Mouse (Mus musculus): ENCODE results near the gene Gmip. TPM values are rescaled to one million over a fixed set of nuclear protein-coding genes. Genes with fewer than 3 reads are reported as not detected.

Gmip gene
- total and polyA plus RNA-seq, 3 experiments, result 25.4 to 81.8 (median 48.1) TPM

GRCm38 (mm10) chr8:69801796-69802195 is 6.7 kb upstream of the Gmip start:
- Histone ChIP-seq H3K9me3 (replicated peaks; ENCODE audit: low read length) (no peaks in the 10 kb centered on the region), H3K27ac (ENCODE audit: insufficient read depth, low read depth) (no peak overlapping the region), H3K4me2 (ENCODE audit: insufficient read depth, low read depth, poor library complexity, severe bottlenecking) (no peak overlapping the region), H3K36me3 (replicated peaks in 1 of 2; ENCODE audit: control insufficient read depth in 1 of 2, insufficient read depth in 1 of 2, low read length in 1 of 2) (peaks cover 94 to 97% of the 10 kb centered on the region in 2 experiments), H3K9ac (ENCODE audit: insufficient read depth, low read depth) (no peak overlapping the region), H3K4me1 (ENCODE audit: control insufficient read depth in 1 of 2, insufficient read depth in 2 of 2) (peaks cover 14 to 18% of the 10 kb centered on the region in 2 experiments), H3K4me3 (replicated peaks in 1 of 3; ENCODE audit: low read depth in 2 of 3, low read length in 2 of 3, poor library complexity in 1 of 3) (no peak overlapping the region), H3K27me3 (replicated peaks) (no peaks in the 10 kb centered on the region), H3K79me2 (replicated peaks; ENCODE audit: control insufficient read depth, extremely low read depth, insufficient read depth, poor library complexity, severe bottlenecking) (no peaks in the 10 kb centered on the region; the same call in 1 of the 2 replicates)
- TF ChIP-seq TCF12 (IDR thresholded peaks at IDR 0.05; ENCODE audit: low read depth, low read length) (no peak), GABPA (IDR thresholded peaks at IDR 0.05; ENCODE audit: insufficient replicate concordance, low read depth, low read length) (no peak), NRF1 (IDR thresholded peaks at IDR 0.05; ENCODE audit: low read depth, low read length) (no peak), SMC3 (IDR thresholded peaks at IDR 0.05; ENCODE audit: low read depth, low read length) (no peak)
- dilution Hi-C loops (cut with MboI; ENCODE audit: extremely low pct_ligation_motif_present, extremely low pct_unique_long_range_greater_than_20kb, low sequenced_read_pairs), result no loop called here
- in situ Hi-C loops (cut with MboI; ENCODE audit: low pct_ligation_motif_present, low pct_unique_long_range_greater_than_20kb, low sequenced_read_pairs), result no loop called here
- DNase-seq (ENCODE audit: extremely low read depth), result no peak

- dilution Hi-C loops (cut with MboI; ENCODE audit: extremely low pct_ligation_motif_present, extremely low pct_unique_long_range_greater_than_20kb, low sequenced_read_pairs), result no loop called here
- H3K4me1 ChIP-seq (ENCODE audit: control insufficient read depth in 1 of 2, insufficient read depth in 2 of 2), result peaks cover 18% of the 10 kb centered on the region in 2 experiments
- no peak overlapping the region for H3K27ac ChIP-seq (ENCODE audit: insufficient read depth, low read depth)
- in situ Hi-C loops (cut with MboI; ENCODE audit: low pct_ligation_motif_present, low pct_unique_long_range_greater_than_20kb, low sequenced_read_pairs), result no loop called here
- H3K4me2 ChIP-seq (ENCODE audit: insufficient read depth, low read depth, poor library complexity, severe bottlenecking), result no peak overlapping the region
- H3K36me3 ChIP-seq (replicated peaks in 1 of 2; ENCODE audit: control insufficient read depth in 1 of 2, insufficient read depth in 1 of 2, low read length in 1 of 2), result peaks cover 94 to 97% of the 10 kb centered on the region in 2 experiments
- H3K79me2 ChIP-seq (replicated peaks; ENCODE audit: control insufficient read depth, extremely low read depth, insufficient read depth, poor library complexity, severe bottlenecking), result no peaks in the 10 kb centered on the region; the same call in 1 of the 2 replicates
- H3K27me3 ChIP-seq (replicated peaks), result no peaks in the 10 kb centered on the region
- DNase-seq (ENCODE audit: extremely low read depth), result no peak
- H3K4me3 ChIP-seq (replicated peaks in 1 of 3; ENCODE audit: low read depth in 2 of 3, low read length in 2 of 3, poor library complexity in 1 of 3), result no peak overlapping the region
- no peak overlapping the region for H3K9ac ChIP-seq (ENCODE audit: insufficient read depth, low read depth)
- TF ChIP-seq ELF1 (IDR thresholded peaks at IDR 0.05; ENCODE audit: low read depth, low read length) (no peak), JUN (IDR thresholded peaks at IDR 0.05; ENCODE audit: insufficient read depth, low read depth, low read length) (no peak), KAT2A (IDR thresholded peaks at IDR 0.05; ENCODE audit: insufficient replicate concordance, low read length) (no peak)
- no peaks in the 10 kb centered on the region for H3K9me3 ChIP-seq (replicated peaks; ENCODE audit: low read length)
These were observed 6.3 kb upstream of the Gmip start for GRCm38 (mm10) chr8:69802216-69802615.

GRCm38 (mm10) chr8:69803366-69803765 is 5.1 kb upstream of the Gmip start:
- H3K9me3 ChIP-seq (replicated peaks; ENCODE audit: low read length), result no peaks in the 10 kb centered on the region
- H3K27ac ChIP-seq (ENCODE audit: insufficient read depth, low read depth), result no peak overlapping the region
- H3K9ac ChIP-seq (ENCODE audit: insufficient read depth, low read depth), result no peak overlapping the region
- no peaks in the 10 kb centered on the region; the same call in 1 of the 2 replicates for H3K79me2 ChIP-seq (replicated peaks; ENCODE audit: control insufficient read depth, extremely low read depth, insufficient read depth, poor library complexity, severe bottlenecking)
- dilution Hi-C loops (cut with MboI; ENCODE audit: extremely low pct_ligation_motif_present, extremely low pct_unique_long_range_greater_than_20kb, low sequenced_read_pairs) (no loop called here), in situ Hi-C loops (cut with MboI; ENCODE audit: low pct_ligation_motif_present, low pct_unique_long_range_greater_than_20kb, low sequenced_read_pairs) (no loop called here)
- H3K4me1 ChIP-seq (ENCODE audit: control insufficient read depth in 1 of 2, insufficient read depth in 2 of 2), result peaks cover 20 to 23% of the 10 kb centered on the region in 2 experiments
- TF ChIP-seq CHD2 (IDR thresholded peaks at IDR 0.05; ENCODE audit: low read length), result no peak
- no peak for TF ChIP-seq KAT2A (IDR thresholded peaks at IDR 0.05; ENCODE audit: insufficient replicate concordance, low read length)
- TF ChIP-seq GABPA (IDR thresholded peaks at IDR 0.05; ENCODE audit: insufficient replicate concordance, low read depth, low read length), result no peak
- TF ChIP-seq NELFE (IDR thresholded peaks at IDR 0.05; ENCODE audit: low read depth, low read length), result no peak
- no peak for TF ChIP-seq RCOR1 (conservative IDR thresholded peaks at IDR 0.05; ENCODE audit: low read depth, low read length)
- no peak for TF ChIP-seq TCF12 (IDR thresholded peaks at IDR 0.05; ENCODE audit: low read depth, low read length)
- no peak for TF ChIP-seq BHLHE40 (IDR thresholded peaks at IDR 0.05; ENCODE audit: low read depth, low read length)
- TF ChIP-seq JUN (IDR thresholded peaks at IDR 0.05; ENCODE audit: insufficient read depth, low read depth, low read length), result no peak
- TF ChIP-seq MAZ (IDR thresholded peaks at IDR 0.05; ENCODE audit: low read depth, low read length), result no peak
- TF ChIP-seq PAX5 (IDR thresholded peaks at IDR 0.05; ENCODE audit: low read length), result no peak
- no peak for TF ChIP-seq NRF1 (IDR thresholded peaks at IDR 0.05; ENCODE audit: low read depth, low read length)
- no peak for TF ChIP-seq ZC3H11A (IDR thresholded peaks at IDR 0.05; ENCODE audit: low read depth, low read length)
- TF ChIP-seq MYC (IDR thresholded peaks at IDR 0.05; ENCODE audit: low read depth, low read length), result no peak
- no peak for TF ChIP-seq UBTF (IDR thresholded peaks at IDR 0.05; ENCODE audit: low read depth, low read length)
- H3K4me2 ChIP-seq (ENCODE audit: insufficient read depth, low read depth, poor library complexity, severe bottlenecking), result no peak overlapping the region
- peaks cover 91 to 97% of the 10 kb centered on the region in 2 experiments for H3K36me3 ChIP-seq (replicated peaks in 1 of 2; ENCODE audit: control insufficient read depth in 1 of 2, insufficient read depth in 1 of 2, low read length in 1 of 2)
- H3K4me3 ChIP-seq (replicated peaks in 1 of 3; ENCODE audit: low read depth in 2 of 3, low read length in 2 of 3, poor library complexity in 1 of 3), result no peak overlapping the region
- no peak for DNase-seq (ENCODE audit: extremely low read depth)
- H3K27me3 ChIP-seq (replicated peaks), result no peaks in the 10 kb centered on the region
